Mouse (Mus musculus) urinary bladder, adult 18-20 months (tissue): ENCODE measurements around the gene Rap2c.

Experiments used
- DNase-seq, 2 experiments: peaks; one replicate each; pipeline ENCODE4 v3.0.0; 2022; ENCODE audit warnings: low spot score in 2 of 2, mixed read lengths in 2 of 2

Rap2c gene

DNA sequence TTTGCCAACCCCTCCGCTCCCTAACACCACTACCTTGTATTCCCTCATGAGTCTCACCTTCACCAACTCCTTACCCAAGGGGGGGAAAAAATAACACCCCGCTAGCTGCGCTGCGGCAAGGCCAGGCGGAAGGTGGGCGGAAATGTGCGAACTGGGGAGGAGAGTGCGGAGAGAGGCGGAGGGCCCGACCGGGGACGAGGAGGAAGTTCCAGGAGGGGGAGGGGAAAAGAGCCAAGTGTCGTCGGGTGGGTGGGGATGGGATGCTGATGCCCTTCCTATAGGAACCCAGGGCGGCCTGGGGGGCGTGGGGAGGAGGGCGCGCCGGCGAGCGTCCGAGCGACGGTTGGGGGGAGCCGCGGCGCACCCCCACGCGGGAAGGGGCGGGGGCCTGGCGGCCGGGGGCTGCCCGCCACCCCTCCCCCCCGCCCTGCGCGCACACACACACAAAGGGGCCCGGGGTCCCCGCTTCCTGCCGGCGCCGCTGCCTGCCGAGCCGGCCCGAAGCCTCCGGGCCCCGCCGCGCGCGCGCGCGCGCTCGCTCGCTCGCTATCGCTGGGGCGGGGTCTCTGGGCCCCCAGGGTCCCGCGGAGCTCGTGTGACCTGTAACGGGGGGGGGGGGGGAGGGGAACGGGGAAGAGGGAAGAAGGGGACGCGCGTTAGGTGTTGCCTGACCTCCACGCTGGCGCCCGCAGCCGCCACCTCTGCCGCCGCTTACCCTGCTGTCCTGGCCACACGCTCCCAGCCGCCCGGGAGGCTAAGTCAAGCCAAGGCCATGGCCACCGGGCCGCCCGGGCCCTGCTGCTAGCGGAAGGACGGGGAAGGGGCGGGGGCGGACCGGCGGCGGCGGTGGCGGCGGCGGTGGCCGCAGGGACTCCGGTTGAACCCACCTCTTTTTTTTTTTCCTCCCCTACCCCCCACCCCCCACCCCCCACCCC lies at the start of gene Rap2c:
Rap2c (minus strand) TSS at position 168 of the 935 bp plus-strand sequence.
- DNase-seq = peak; percentile 18 to 36

DNA sequence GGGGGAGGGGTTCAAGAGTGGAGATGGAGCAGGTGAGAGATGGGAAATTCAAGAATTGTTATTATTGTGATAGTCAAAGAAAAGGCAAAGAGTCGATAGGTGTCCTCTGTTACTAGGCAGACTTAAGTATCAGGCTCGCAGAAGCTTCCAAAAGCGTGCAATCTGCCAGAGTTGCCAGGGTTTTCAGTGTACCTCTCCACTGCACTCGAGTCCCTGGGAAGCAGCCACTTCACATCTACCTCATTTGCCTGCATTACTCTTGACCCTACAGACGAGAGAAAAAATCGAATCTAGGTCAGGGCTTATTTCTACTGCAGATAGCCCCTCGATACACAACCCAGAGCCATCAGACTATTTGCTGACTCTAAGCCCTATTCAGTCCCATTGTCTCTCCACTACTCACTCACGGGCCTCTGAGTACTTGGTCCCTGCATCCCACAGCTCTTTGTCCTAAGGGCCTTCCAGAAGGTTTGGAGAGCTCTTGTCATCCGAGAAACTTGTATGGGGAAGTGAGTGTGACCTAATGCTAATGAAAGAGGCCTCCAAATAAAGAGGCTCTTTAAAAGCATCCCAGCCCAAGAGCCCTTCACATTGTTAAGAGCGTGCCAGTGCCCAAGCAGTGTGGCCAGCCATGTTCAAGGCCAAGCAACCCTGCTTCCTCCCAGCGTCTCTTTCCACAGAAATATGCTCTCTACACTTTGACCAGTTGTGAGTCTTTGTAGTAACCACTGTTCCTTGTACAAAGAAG lies 48.9 kb upstream of the Rap2c start:
- DNase-seq = no peak

DNA sequence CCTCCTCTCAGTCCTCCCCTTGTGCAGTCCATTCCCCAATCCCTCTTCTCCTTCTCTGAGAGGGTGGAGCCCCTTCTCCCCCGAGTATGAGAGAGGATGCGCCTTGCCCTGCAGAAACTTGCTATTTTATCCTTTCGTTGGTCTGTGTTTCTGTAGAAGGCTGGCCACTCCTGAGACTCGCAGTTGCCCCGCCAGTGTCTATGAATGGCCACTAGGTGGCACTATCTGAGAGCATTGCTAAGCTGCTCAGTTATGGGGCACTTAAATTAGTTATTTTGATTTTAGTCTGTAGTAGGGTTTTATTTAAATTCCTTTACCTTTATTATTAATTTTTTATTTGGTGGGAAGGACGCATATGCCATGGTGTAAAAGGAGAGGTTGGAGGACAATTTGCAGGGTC lies 48.0 kb upstream of the Rap2c start:
- peak in 1 of 2 experiments; percentile 10 for DNase-seq

DNA sequence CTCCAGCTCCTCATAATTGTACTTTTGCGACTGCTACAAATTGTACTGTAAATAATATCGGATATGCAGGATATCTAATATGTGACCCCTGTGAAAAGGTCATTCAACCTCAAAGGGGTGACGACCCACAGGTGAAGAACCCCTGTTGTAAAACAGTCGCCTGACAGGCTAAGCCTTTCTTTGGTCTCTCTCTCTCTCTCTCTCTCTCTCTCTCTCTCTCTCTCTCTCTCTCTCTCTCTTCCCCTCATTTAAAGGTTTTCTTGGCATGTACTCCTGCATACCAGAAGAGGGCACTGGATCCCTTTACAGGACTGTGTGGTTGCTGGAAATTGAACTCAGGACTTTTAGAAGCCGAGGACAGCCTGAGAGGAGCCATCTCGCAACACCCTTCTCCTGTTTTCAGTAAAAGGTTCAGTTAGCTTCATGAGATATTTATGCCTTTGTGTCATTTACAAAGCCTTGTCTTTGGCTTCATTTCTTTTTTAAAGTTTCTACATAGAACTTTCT lies 47.4 kb upstream of the Rap2c start:
- DNase-seq = no peak

DNA sequence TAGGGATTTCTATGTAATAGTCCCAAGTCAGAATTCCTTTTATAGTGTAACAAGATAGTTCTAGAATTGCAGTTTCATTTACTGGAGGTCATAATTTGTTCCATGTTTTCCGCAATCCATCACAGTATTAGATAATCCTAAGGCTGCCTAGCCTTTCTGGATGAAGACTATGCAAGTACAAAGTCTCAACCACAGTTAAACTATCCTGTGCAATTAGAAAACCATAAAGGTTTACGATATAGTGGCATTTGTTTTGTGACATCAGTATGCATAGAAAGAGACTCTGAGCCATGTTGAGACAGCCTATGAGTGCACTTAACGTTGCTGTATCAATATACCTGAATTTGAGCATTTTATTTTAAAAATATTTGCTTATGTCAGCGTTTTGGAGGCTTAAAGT lies 42.4 kb upstream of the Rap2c start:
- no peak for DNase-seq

DNA sequence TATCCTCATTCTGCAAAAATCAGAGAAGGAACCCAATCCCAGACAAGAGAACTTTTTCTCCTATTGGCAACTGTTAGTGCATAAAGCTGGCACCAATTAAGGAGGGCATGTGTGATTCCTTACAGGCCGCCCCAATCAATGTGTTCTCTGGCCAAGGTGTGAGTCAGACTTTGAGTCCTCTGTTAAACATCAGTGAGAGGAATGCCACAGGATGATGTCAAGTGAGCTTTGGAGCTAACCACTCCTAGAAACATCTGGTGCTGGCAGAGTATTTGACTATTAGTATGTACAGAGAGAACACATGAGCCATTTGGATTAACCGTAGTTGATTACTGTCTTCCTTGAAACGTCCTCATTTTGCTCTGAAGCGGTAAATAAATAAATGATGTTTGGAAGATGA lies 40.9 kb upstream of the Rap2c start:
- no peak for DNase-seq

DNA sequence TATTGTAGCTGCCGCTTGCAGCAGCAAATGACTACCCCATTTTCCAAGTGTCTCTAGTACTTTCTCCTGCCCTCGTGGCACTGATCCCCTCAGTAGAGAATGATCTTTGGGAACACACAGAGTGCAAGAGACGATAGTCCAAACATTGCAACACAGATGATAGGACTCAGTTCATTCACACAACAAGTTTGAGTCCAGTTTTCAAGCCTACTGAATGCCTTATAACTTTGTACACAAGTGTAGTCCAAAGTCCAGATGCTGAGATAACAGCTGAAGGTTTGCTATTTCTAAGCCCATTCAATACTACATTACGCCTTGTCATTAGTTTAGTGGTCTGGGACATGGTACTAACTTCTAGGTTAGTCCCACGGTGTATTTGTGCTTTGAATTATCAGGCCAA lies 40.5 kb upstream of the Rap2c start:
- DNase-seq = no peak

DNA sequence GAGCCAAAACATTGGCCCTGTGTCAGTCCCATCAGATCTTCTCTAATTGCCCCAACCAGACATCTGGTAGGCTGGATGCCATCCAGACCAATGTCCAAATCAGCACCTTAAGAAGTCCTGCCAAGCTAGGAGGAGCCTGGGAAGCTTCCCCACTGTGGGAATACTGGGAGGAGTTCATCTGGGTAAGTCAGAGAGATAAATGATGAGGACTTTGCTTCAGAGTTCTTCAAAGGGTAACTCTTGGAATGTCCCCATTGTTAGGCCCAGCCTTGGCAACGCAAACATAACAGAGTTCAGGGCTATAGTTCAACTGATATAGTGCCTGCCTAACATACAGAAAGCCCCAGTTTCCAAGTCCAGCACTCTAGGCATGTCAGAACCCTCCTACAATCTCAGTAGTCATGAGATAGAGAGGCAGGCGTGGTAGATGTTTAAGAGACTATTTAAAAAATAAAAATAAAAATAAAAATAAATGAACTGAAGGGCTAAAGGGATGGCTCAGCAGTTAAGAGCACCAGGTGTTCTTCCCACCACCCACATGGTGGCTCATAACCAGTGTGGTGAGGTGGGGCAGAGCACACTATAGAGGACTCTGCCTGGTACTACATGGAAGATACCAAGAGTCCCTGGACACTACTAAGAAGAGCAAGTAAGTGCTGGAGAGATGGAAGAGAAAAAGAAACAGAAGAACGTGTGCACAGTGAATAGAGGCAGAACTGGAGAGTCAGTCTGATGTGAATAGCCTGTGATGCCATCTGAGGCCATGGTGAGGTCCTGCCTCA lies 34.1 kb upstream of the Rap2c start:
- DNase-seq = no peak

DNA sequence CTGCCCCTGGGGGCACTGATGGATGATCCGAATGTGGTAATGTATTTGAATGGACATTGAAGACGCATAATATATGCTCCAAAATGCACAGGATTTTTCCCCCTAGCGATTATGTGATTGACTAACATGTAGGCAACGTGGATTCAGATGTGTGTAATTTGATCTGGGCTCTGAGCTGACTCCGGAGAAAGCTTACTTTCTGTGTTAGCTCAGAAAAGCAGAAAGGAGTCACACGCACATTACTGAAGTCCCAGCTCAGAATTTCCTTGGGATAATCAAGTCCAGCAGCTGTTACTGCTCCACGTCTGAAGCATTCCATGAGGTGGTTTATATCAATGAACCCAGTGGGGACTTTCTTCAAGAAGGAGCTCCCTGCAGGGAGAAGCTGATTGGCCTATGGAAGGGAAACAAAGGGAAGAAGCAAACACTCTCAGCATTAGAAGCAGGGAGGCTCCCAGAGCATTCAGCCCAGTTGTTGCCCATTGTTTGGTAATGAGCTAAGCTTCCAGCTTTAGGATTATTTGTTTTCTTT lies 17.9 kb upstream of the Rap2c start:
- DNase-seq = no peak

DNA sequence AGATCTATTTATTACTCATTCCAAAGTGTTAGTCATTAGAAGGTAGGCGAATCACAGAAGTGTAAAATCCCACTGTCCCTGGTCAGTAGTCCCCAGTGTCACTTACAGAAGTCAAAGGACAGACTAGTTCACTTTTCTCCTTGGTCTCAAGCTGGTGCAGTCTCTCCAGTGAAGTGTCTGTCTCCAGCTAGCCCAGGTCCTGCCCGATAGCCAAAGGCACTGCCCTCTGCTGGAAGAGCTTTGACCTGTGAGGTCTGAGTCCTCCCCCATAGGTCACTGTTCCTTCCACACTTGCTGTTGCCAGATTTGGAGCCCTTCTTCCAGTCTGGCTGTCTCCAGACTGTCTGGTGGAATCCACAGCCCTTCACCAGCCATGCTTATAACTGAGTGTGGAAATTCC lies 2.1 kb upstream of the Rap2c start:
- DNase-seq = peak in 1 of 2 experiments; percentile 10

DNA sequence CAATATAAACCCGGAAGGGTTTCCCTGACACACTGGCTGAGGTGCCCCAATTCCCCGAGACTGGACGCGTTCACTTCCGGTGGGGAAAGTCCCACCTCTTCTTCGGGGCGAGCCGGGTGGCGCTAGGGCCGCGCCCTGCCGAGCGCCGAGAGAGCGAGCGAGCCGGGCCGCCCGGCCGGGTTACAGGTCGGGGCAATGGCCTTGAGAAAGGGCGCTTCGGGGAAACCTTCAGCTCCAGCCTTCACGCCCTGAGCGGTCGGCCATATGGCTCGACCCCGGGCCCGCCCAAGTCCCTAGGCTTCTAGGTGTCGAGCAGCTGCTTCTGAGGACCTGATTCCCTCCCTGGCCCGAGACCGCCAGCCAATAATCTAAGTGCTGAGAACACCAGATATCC lies 965 bp upstream of the Rap2c start:
- peak; percentile 39 to 63 for DNase-seq

DNA sequence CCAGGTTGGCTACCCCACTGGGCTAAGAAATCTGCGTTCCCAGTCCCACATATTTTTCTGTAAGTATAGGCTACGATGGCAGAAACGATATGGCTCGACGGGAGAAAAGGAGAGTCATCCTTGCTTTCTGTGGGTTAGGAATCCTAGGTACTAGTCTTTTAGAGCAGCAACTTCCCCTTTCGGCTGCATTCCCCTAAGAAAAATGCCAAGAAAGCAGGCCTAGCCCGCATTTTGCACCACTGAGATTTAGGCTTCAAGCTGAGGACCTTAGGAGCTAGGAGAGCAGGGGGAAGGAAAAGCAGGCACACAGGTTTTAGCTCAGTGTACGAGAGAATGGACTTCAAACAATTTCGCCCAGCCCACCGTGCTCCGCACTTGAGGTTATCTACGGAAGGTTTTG lies 892 bp downstream of the Rap2c start:
- DNase-seq = no peak

DNA sequence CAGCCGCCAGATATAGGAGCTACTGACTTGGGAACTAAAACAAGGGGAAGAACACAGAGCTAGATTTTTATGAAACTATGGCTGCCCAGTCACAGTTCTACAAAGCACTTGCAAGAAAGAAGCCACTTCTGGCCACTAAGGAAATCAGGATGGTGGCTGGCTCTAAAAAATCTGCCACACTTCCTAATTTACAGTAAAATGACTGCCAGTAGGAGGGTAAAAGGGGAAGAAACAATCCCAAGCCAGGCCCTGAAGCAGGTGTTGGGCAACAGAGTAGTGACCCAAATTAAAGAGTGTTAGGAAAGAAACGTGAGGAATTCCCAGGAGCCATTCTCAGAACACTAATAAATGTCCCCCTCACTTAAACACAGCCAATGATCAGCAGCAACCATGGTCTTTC lies 5.5 kb downstream of the Rap2c start:
- no peak for DNase-seq

DNA sequence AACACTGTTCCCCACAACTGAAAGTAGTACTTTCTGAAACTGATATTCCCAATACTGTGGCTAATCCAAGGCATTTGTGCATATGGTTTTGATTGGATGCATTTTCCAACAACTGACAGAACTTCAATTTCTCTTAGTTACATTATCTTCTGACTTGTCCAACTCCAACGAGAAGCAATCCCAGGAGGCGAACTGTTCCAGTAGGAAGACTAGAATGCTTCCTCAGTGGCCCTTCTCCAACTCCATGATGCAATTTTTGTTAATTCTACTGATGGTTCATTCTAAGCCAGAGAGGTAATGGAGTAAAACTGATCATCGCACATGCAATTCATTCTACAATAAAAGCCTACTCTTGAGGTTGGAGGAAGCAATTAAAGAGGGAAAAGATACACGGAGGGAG lies 7.5 kb downstream of the Rap2c start:
- DNase-seq = no peak

DNA sequence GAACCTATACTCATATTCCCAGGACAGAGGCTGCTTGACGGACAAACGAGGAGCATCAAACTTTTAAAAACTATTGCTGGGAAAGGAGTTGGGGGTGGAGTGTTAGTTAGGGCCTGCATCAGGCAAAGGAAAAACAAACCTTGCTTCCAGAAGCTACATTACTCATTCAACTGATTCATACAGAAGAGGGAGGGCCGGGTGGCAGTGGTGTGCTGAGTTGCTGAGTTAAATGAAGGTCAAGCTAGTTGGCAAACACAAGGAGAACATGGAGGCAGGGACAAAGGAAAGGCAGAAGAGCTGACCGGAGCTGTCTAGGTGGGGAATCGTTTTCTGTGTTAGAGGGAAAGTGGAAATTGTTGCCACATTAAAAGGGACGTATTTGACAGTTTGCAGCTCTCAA lies 17.0 kb downstream of the Rap2c start:
- no peak for DNase-seq

DNA sequence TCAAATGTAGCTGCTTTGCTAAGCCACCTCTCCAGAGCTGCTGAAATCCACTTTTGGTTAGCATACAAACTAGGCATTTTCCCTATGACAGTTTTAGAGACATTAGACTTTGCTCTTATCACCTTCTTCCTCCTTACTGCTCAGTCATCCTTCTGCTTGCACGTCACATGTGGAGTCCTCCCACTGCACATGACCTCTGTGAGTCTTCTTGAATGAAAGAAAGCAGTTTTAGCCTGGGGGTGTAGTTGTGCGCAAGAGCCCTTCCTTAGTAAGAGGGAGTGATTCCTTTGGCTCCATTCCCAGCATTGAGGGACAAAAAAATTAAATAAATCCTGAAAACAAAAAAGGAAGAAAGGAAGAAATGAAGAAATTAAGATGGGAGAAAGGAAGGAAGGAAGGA lies 22.5 kb downstream of the Rap2c start:
- DNase-seq = no peak

DNA sequence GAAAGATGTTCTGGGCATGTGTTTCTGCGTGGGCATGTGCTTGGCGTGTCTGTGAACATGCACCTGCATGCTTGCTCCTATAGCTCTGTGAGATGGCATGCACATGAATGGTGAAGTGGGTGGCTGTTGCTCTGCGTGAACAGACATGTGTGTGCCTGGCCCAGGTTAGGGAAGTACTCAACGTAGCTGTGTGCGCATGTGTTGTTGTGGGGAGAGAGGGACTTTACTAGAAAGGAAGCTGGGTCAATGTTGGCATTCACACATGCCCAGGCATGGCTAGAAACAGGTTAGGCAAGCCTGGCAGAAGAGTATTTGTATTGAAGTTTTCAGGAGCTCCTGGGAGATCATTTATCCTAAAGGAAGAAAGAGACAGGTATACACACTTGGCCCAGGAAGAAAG lies 26.5 kb downstream of the Rap2c start:
- peak; percentile 14 to 25 for DNase-seq

DNA sequence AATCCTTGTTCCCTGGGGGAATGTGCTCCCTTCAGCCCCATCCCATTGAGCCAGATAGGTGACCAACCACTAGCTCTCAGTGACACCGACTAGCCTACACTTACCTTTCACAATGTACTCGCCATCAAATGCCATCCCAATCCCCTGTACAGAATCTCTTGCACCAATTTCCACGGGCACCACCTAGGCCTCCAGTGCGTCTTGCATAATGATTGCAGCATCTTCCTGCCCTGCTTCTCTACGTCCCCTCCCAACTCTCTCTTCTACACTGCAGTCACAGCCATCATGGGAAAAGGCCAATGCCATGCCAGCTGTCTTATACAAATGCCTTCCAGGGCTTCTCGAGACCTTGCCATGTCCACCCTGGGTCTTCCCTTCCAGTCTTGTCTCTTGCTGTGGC lies 27.9 kb downstream of the Rap2c start:
- no peak for DNase-seq

DNA sequence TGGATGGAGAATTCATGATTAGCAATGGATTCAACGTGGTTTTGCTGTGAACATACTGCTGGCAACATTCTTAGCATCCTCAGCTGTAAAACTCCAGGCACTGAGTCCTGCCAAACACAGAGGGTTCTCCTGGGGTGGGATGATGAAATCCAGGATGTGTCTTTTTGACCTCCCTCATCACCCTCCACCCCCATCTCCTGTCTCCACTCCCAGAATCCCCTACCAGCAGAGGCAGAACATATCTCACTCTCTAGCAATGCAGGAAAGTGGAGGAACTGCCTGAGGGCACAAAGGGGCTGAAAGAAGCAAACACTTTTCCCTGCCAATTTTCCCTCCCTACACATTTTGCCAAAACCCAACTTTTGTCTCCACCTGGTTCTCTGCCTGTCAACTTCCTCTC lies 29.2 kb downstream of the Rap2c start:
- no peak for DNase-seq

DNA sequence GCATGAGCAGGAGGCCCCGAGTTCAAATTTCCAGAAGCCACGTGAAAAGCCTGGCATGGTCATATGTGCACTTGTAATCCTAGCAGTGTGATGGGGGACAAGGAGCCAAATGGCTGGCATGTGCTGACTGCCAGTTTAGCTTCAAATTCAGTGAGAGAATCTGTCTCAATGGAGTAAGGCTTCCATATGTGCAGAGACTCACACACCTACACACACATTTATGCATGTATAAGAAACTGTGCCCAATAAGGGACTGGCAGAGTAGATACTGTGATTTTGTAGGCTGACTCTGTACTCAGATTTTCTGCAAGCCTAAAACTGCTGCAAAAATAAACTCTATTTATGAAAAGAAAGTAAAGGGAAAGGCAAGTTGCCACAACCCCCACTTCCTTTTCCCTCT lies 39.4 kb downstream of the Rap2c start:
- DNase-seq = no peak

DNA sequence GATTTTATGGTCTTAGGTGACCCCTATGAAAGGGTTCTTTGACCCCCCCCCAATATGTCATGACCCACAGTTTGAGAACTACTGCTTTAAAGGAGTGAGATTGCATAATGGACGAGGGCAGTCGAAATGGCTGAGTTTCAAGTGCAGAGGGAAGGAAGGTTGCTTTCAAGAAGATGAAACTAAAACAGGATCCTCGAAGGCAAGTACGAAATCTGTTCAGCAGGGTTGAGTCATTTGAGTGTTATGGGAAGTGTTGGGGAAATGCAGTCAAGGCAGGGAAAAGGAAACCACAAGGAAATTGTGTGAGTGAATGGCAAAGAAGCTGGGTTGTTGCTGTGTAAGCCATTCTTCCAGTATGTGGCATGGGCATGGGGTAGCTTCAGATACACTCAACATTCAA lies 45.7 kb downstream of the Rap2c start:
- no peak for DNase-seq

DNA sequence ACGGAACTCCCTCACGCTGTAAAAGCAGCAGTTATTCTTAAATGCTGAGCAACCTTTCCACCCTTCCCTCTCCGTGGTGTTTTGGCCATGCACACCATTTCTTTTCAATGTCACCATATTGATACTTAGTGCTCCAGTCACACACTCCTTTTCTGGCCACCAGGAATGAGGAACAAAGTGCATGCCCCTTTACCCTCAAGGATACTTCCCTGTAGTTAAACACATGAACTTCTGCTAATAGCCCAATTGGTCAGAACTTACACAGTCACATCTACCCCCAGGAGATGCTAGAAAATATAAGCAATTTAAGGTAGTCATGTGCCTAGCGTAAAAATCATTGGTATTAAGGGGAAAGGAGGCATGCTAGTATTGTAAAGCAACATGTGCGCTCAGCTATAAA lies 47.9 kb downstream of the Rap2c start:
- no peak for DNase-seq
